Mouse (Mus musculus) midbrain, embryonic 15.5 days (tissue): ENCODE results near the gene Rasa2. TPM values are rescaled to one million over a fixed set of nuclear protein-coding genes. Genes with fewer than 3 reads are reported as not detected.
"Not testable (repeated sequence)": the region's sequence is repeated elsewhere in the genome, so short reads cannot be mapped to it uniquely, and the experiment has no call there.

Source experiments
- ATAC-seq: fragments of 200-750 bp; cut with Nextera tagmentation; replicated peaks from 2 replicates; pipeline ENCODE4 v1.8.0; 2017; ENCODE audit warnings: moderate TSS enrichment
- H3K27ac ChIP-seq: fragments of 300-500 bp; sonication (generic); 2 replicates; pipeline ENCODE4 v1.5.1; 2015; ENCODE audit warnings: mild to moderate bottlenecking, inconsistent platforms
- H3K27me3 ChIP-seq: fragments of 300-500 bp; sonication (generic); replicated peaks from 2 replicates; pipeline ENCODE4 v1.6.1; 2015; ENCODE audit warnings: inconsistent platforms
- H3K36me3 ChIP-seq: fragments of 300-500 bp; sonication (generic); replicated peaks from 2 replicates; pipeline ENCODE4 v1.6.1; 2015; ENCODE audit warnings: inconsistent platforms
- H3K4me1 ChIP-seq: fragments of 300-500 bp; sonication (generic); 2 replicates; pipeline ENCODE4 v1.6.1; 2015; ENCODE audit warnings: inconsistent platforms
- H3K4me2 ChIP-seq: fragments of 300-500 bp; sonication (generic); 2 replicates; pipeline ENCODE4 v1.6.1; 2015; ENCODE audit warnings: inconsistent platforms, mild to moderate bottlenecking, moderate library complexity
- H3K4me3 ChIP-seq: fragments of 300-500 bp; sonication (generic); 2 replicates; pipeline ENCODE4 v1.5.1; 2015; ENCODE audit warnings: mild to moderate bottlenecking, inconsistent platforms
- H3K9ac ChIP-seq: fragments of 300-500 bp; sonication (generic); 2 replicates; pipeline ENCODE4 v1.6.1; 2015; ENCODE audit warnings: mild to moderate bottlenecking, inconsistent platforms
- H3K9me3 ChIP-seq: fragments of 300-500 bp; sonication (generic); 2 replicates; pipeline ENCODE4 v1.6.1; 2016; ENCODE audit warnings: inconsistent platforms
- WGBS: fragments of 180-500 bp; shearing (Covaris S2); methylation state at CpG from one replicate; pipeline ENCODE4 v1.1.7; 2015; ENCODE audit warnings: mixed read lengths; 5-methylcytosine and 5-hydroxymethylcytosine counted together
- polyA plus RNA-seq: library from polyadenylated mRNA; unstranded; fragments of >200 nt; fragmentation: Nextera tagmentation; extraction: Ambion mirVana; gene quantifications from 2 replicates; pipeline ENCODE4 v1.2.1, GENCODE M21; 2015

The Rasa2 gene
- 16.3 and 17.6 TPM in 2 replicates for polyA plus RNA-seq

- Histone ChIP-seq H3K9ac (peak within 1 kb of the TSS; percentile 90), H3K27me3 (peaks cover 3% of the 10 kb centered on the region; the same call in 1 of the 2 replicates), H3K9me3 (no peaks in the 10 kb centered on the region), H3K4me1 (peaks cover 6% of the 10 kb centered on the region), H3K36me3 (no peaks in the 10 kb centered on the region), H3K4me2 (peak within 1 kb of the TSS; percentile 86), H3K27ac (peak within 1 kb of the TSS; percentile 92), H3K4me3 (peak within 1 kb of the TSS; percentile 60)
- ATAC-seq: peak; percentile 98
- WGBS: 2% methylated on average over 52 of the region's 52 CpGs
Observed at GRCm38 (mm10) chr9:96631389-96632072, at the start of gene Rasa2. TSS of gene Rasa2 (minus strand) at chr9:96631617.

GRCm38 (mm10) chr9:96678611-96679010 is 47.2 kb upstream of the Rasa2 start:
- no peak overlapping the region for H3K27ac ChIP-seq
- WGBS: 86% methylated on average over 5 of the region's 5 CpGs
- H3K4me2 ChIP-seq: no peak overlapping the region
- no peaks in the 10 kb centered on the region for H3K9me3 ChIP-seq
- H3K4me1 ChIP-seq: no peaks in the 10 kb centered on the region
- H3K27me3 ChIP-seq: no peaks in the 10 kb centered on the region
- H3K4me3 ChIP-seq: no peak overlapping the region
- H3K36me3 ChIP-seq: no peaks in the 10 kb centered on the region
- H3K9ac ChIP-seq: no peak overlapping the region
- ATAC-seq: no peak

- not testable (repeated sequence) for H3K27ac ChIP-seq, H3K4me1 ChIP-seq, H3K9me3 ChIP-seq, H3K4me3 ChIP-seq, ATAC-seq, H3K4me2 ChIP-seq, H3K27me3 ChIP-seq, H3K9ac ChIP-seq, H3K36me3 ChIP-seq
- 84% methylated on average over 5 of the region's 5 CpGs for WGBS
Observed at GRCm38 (mm10) chr9:96677711-96678110, 46.3 kb upstream of the Rasa2 start.

- no peaks in the 10 kb centered on the region for H3K27me3 ChIP-seq
- no peaks in the 10 kb centered on the region for H3K4me1 ChIP-seq
- H3K9me3 ChIP-seq: no peaks in the 10 kb centered on the region
- H3K27ac ChIP-seq: no peak overlapping the region
- H3K4me2 ChIP-seq: no peak overlapping the region
- no peaks in the 10 kb centered on the region for H3K36me3 ChIP-seq
- WGBS: 90% methylated on average over 10 of the region's 10 CpGs
- no peak overlapping the region for H3K4me3 ChIP-seq
- no peak overlapping the region for H3K9ac ChIP-seq
- no peak for ATAC-seq
Observed at GRCm38 (mm10) chr9:96676671-96677070, 45.3 kb upstream of the Rasa2 start.

GRCm38 (mm10) chr9:96675763-96676640 is 44.6 kb upstream of the Rasa2 start:
- Histone ChIP-seq H3K4me3 (no peak overlapping the region), H3K9me3 (no peaks in the 10 kb centered on the region), H3K9ac (no peak overlapping the region), H3K4me2 (no peak overlapping the region), H3K36me3 (no peaks in the 10 kb centered on the region), H3K27ac (no peak overlapping the region), H3K4me1 (no peaks in the 10 kb centered on the region), H3K27me3 (no peaks in the 10 kb centered on the region)
- WGBS: 87% methylated on average over 8 of the region's 8 CpGs
- ATAC-seq: no peak

GRCm38 (mm10) chr9:96675071-96675762 is 43.8 kb upstream of the Rasa2 start:
- no peaks in the 10 kb centered on the region for H3K36me3 ChIP-seq
- H3K9me3 ChIP-seq: no peaks in the 10 kb centered on the region
- no peak overlapping the region for H3K27ac ChIP-seq
- peak; percentile 28; the same call in 1 of the 2 replicates for ATAC-seq
- H3K4me1 ChIP-seq: 0 out of 2 replicates have a peak, but pooled peaks cover 2% of the 10 kb centered on the region
- 38% methylated on average over 5 of the region's 5 CpGs for WGBS
- no peak overlapping the region for H3K4me3 ChIP-seq
- H3K9ac ChIP-seq: no peak overlapping the region
- no peaks in the 10 kb centered on the region for H3K27me3 ChIP-seq
- H3K4me2 ChIP-seq: no peak overlapping the region

GRCm38 (mm10) chr9:96674301-96674700 is 42.9 kb upstream of the Rasa2 start:
- H3K4me2 ChIP-seq: no peak overlapping the region
- H3K9ac ChIP-seq: no peak overlapping the region
- ATAC-seq: no peak
- H3K27me3 ChIP-seq: no peaks in the 10 kb centered on the region
- WGBS: 91% methylated on average over 8 of the region's 8 CpGs
- H3K36me3 ChIP-seq: no peaks in the 10 kb centered on the region
- H3K9me3 ChIP-seq: no peaks in the 10 kb centered on the region
- H3K27ac ChIP-seq: no peak overlapping the region
- no peak overlapping the region for H3K4me3 ChIP-seq
- peaks cover 4% of the 10 kb centered on the region; the same call in 1 of the 2 replicates for H3K4me1 ChIP-seq

GRCm38 (mm10) chr9:96672466-96672865 is 41.0 kb upstream of the Rasa2 start:
- 90% methylated on average over 2 of the region's 2 CpGs for WGBS
- no peak for ATAC-seq
- peaks cover 4% of the 10 kb centered on the region; the same call in 1 of the 2 replicates for H3K4me1 ChIP-seq

GRCm38 (mm10) chr9:96671249-96671648 is 39.8 kb upstream of the Rasa2 start:
- no peak for ATAC-seq
- H3K27ac ChIP-seq: no peak overlapping the region
- WGBS: 92% methylated on average over 12 of the region's 12 CpGs

More at GRCm38 (mm10) chr9:96672466-96672865, 41.0 kb upstream of the Rasa2 start:
- no peaks in the 10 kb centered on the region for H3K27me3 ChIP-seq
- H3K4me2 ChIP-seq: no peak overlapping the region
- H3K9ac ChIP-seq: no peak overlapping the region
- no peak overlapping the region for H3K27ac ChIP-seq
- H3K36me3 ChIP-seq: no peaks in the 10 kb centered on the region
- no peaks in the 10 kb centered on the region for H3K9me3 ChIP-seq
- H3K4me3 ChIP-seq: no peak overlapping the region

GRCm38 (mm10) chr9:96669877-96670276 is 38.5 kb upstream of the Rasa2 start:
- H3K27ac ChIP-seq: peak overlapping the region; percentile 87
- WGBS: 2% methylated on average over 15 of the region's 15 CpGs
- H3K36me3 ChIP-seq: no peaks in the 10 kb centered on the region
- peak overlapping the region; percentile 52 for H3K9ac ChIP-seq
- peak overlapping the region; percentile 67 for H3K4me2 ChIP-seq
- peak overlapping the region; percentile 42 for H3K4me3 ChIP-seq
- H3K9me3 ChIP-seq: no peaks in the 10 kb centered on the region
- ATAC-seq: peak; percentile 100
- no peaks in the 10 kb centered on the region for H3K27me3 ChIP-seq
- peaks cover 4% of the 10 kb centered on the region; the same call in 1 of the 2 replicates for H3K4me1 ChIP-seq

More at GRCm38 (mm10) chr9:96671249-96671648, 39.8 kb upstream of the Rasa2 start:
- Histone ChIP-seq H3K4me2 (no peak overlapping the region), H3K4me3 (no peak overlapping the region), H3K9ac (no peak overlapping the region), H3K9me3 (no peaks in the 10 kb centered on the region), H3K27me3 (no peaks in the 10 kb centered on the region), H3K4me1 (peaks cover 4% of the 10 kb centered on the region; the same call in 1 of the 2 replicates), H3K36me3 (no peaks in the 10 kb centered on the region)

- H3K36me3 ChIP-seq: no peaks in the 10 kb centered on the region
- 0 out of 2 replicates have a peak, but pooled peaks have one; percentile 32 for ATAC-seq
- peaks cover 4% of the 10 kb centered on the region; the same call in 1 of the 2 replicates for H3K4me1 ChIP-seq
Observed at GRCm38 (mm10) chr9:96668628-96669027, 37.2 kb upstream of the Rasa2 start.

More at GRCm38 (mm10) chr9:96668628-96669027, 37.2 kb upstream of the Rasa2 start:
- WGBS: 43% methylated on average over 5 of the region's 5 CpGs
- Histone ChIP-seq H3K27ac (no peak overlapping the region), H3K4me2 (no peak overlapping the region), H3K27me3 (no peaks in the 10 kb centered on the region), H3K4me3 (no peak overlapping the region), H3K9me3 (no peaks in the 10 kb centered on the region), H3K9ac (no peak overlapping the region)
